Mouse (Mus musculus) spleen, adult 2 months (tissue): ENCODE results near the gene Slc28a1. TPM values are rescaled to one million over a fixed set of nuclear protein-coding genes. Genes with fewer than 3 reads are reported as not detected.
"Not testable (repeated sequence)": the region's sequence is repeated elsewhere in the genome, so short reads cannot be mapped to it uniquely, and the experiment has no call there.

Experiments
- DNase-seq, 2 experiments: peaks; one replicate each; pipeline versions ENCODE4 v3.0.0 to v3.0.0-alpha.2; 2012 to 2021; ENCODE audit warnings: low spot score in 2 of 2, low read depth in 1 of 2
- H3K27ac ChIP-seq: fragments of 200-500 bp; 2 replicates; pipeline ENCODE4 v1.5.1; 2012; ENCODE audit warnings: low read length, inconsistent platforms; ENCODE audit not compliant: insufficient read depth
- H3K27me3 ChIP-seq: fragments of 200-500 bp; 2 replicates; pipeline ENCODE4 v1.6.1; 2012; ENCODE audit warnings: mild to moderate bottlenecking, moderate library complexity, low read length, inconsistent platforms; ENCODE audit not compliant: control insufficient read depth, insufficient read depth
- H3K36me3 ChIP-seq: fragments of 200-500 bp; 2 replicates; pipeline ENCODE4 v1.6.1; 2012; ENCODE audit warnings: mild to moderate bottlenecking, low read length, inconsistent platforms; ENCODE audit not compliant: control insufficient read depth, insufficient read depth
- H3K4me1 ChIP-seq: fragments of 200-500 bp; 2 replicates; pipeline ENCODE4 v1.6.1; 2011; ENCODE audit warnings: inconsistent platforms; ENCODE audit not compliant: control insufficient read depth, insufficient read depth, insufficient read length
- H3K4me3 ChIP-seq: fragments of 200-500 bp; 2 replicates; pipeline ENCODE4 v1.5.1; 2011; ENCODE audit warnings: mild to moderate bottlenecking, inconsistent platforms; ENCODE audit not compliant: insufficient read depth, insufficient read length; ENCODE audit errors: extremely low read depth
- CTCF ChIP-seq: fragments of 200-500 bp; IDR thresholded peaks from 2 replicates; pipeline ENCODE4 v1.5.1; 2011; ENCODE audit warnings: mild to moderate bottlenecking, inconsistent platforms; ENCODE audit not compliant: insufficient read depth, insufficient read length, insufficient replicate concordance; ENCODE audit errors: extremely low read depth
- POLR2A ChIP-seq: fragments of 200-500 bp; IDR thresholded peaks from 2 replicates; pipeline ENCODE4 v1.6.1; 2011; ENCODE audit warnings: low read depth, low read length, inconsistent platforms
- WGBS: fragments of 180-500 bp; shearing (Covaris S2); methylation state at CpG from one replicate; pipeline ENCODE4 v1.1.7; 2018; 5-methylcytosine and 5-hydroxymethylcytosine counted together
- polyA plus RNA-seq: library from polyadenylated mRNA; depleted of rRNA; stranded (reverse); fragments of >200 nt; gene quantifications from 2 replicates; pipeline ENCODE4 v1.2.3, GENCODE M21; 2012

Gene Slc28a1
- polyA plus RNA-seq, 1 experiment = 0.12 TPM

DNA sequence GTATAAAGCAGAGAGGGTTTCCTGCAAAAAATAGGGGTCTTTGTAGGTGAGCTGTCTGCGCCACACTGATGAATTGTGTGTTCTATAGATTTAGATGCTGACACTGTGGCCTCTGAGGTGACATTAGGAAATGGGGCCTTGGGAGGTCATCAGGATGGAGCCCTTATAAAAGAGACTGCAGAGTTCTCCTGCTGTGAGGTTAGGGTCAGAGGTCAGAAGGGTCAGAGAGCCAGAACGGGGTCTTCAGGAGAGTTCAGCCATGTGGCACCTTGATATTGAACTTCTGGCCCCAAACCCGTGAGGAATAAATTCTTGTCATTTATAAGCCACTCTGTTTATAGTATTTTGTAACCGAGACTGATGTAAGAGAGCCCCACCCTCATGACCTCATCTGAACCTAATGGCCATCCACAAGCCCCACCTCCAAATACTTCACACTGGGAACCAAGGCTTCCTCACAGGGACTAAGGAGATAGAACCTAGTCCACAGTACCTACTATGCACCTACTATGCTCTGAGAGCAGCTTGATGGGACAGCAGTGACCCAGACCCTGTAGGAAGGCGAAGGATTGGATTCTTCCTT lies 61.7 kb downstream of the Slc28a1 start:
- H3K36me3 ChIP-seq = no peaks in the 10 kb centered on the region
- TF ChIP-seq CTCF (no peak), POLR2A (no peak)
- no peak for DNase-seq
- no peak overlapping the region for H3K4me3 ChIP-seq
- H3K27me3 ChIP-seq = no peaks in the 10 kb centered on the region
- WGBS = 86% methylated on average over 5 of the region's 5 CpGs
- H3K27ac ChIP-seq = no peak overlapping the region
- H3K4me1 ChIP-seq = no peaks in the 10 kb centered on the region

DNA sequence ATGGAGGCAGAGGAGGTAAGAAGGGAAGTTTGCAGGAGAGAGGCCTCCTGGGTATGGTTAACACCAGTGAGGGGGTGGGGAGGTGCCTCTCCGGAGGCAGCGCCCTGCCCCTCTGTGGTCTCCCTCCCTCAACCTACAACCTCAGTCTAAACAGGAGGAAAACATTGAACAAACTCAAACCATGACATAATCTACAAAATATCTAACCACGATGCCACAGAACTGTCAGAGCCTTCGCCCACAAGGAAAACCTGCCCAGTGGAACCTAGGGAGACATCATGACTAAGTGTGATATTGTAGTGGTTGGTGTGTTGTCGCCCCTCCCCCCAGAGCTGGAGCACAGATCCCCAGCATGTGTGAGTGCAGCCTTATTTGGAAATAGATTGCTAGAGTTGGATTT lies 64.9 kb downstream of the Slc28a1 start:
- peak in 1 of 2 experiments; percentile 15 for DNase-seq
- TF ChIP-seq POLR2A (no peak), CTCF (no peak)
- H3K27ac ChIP-seq = no peak overlapping the region
- H3K4me1 ChIP-seq = no peaks in the 10 kb centered on the region
- WGBS = 40% methylated on average over 5 of the region's 5 CpGs
- H3K4me3 ChIP-seq = no peak overlapping the region
- no peaks in the 10 kb centered on the region for H3K36me3 ChIP-seq
- H3K27me3 ChIP-seq = no peaks in the 10 kb centered on the region

DNA sequence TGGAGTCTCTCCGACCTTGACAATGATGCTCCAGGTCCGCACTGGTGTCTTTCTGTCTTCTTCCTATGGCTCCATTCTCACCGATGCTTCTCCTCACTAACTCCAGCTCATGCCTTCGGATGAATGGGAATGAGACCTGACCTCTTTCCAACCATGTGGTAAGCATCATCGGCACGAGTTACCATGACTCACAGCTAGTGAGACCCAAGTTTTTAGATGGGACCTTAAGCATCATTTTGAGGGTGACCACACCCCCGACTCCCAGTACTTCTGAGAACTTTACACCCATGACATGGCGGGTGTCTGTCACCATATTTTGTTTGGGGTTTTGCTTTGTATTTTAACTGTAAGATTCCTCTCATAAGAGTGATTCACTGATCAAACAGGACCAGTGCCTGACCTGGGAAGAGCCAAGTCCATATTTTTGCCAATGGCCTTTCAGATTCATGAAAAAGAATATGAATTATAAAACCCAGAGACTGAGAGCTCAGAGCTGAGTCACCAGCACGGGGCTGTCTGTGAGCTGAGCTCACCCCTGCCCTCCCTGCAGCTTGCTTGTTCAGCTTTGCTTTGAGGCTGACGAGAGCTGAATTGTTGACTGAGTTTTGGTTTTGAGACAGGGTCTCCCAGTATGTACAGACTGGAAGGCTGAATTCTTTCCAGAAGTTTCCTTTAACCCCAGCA lies 68.0 kb downstream of the Slc28a1 start:
- no peaks in the 10 kb centered on the region for H3K4me1 ChIP-seq
- DNase-seq = no peak
- WGBS = 84% methylated on average over 10 of the region's 10 CpGs
- TF ChIP-seq CTCF (no peak), POLR2A (no peak)
- no peak overlapping the region for H3K27ac ChIP-seq
- H3K4me3 ChIP-seq = no peak overlapping the region
- H3K36me3 ChIP-seq = no peaks in the 10 kb centered on the region
- no peaks in the 10 kb centered on the region for H3K27me3 ChIP-seq

DNA sequence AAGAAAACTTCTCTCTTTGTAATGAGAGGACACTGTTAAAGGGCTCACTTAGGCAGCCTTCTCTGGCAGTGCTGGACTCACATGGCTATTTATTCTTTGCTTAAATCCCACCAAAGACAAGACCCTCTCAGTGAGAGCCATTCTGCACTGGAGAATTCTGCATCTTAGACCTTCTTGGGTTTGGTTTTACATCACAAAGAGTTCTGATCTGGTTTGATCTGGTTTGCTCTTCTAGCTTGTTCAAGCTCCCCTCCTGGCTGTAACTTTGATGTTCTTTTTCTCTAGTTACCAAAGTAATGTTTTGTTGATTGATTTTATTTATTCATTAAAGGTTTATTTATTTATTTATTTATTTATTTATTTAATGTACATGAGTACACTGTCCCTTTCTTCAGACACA lies 68.6 kb downstream of the Slc28a1 start:
- Histone ChIP-seq H3K27me3 (no peaks in the 10 kb centered on the region), H3K36me3 (no peaks in the 10 kb centered on the region), H3K27ac (no peak overlapping the region), H3K4me1 (no peaks in the 10 kb centered on the region), H3K4me3 (no peak overlapping the region)
- TF ChIP-seq CTCF = no peak
- no peak for TF ChIP-seq POLR2A
- no peak for DNase-seq

DNA sequence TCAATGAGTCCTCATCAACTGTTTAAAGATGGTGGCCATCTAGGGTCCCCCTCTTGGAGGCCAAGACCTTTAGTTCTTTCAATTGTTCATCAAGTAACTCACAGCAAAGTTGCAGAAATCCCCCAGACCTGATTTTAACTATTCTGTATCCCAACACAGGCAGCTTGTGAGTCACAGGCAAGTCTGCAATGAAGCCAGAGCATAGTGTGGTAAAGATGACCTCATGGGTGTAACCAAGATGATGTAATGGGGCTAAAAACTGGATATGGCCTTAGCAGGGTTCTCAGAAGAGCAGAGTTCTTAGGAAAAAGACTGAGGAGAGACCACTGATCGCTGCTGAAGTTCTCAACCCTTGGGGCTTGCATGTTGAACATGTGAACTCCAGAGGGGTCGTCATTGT lies 69.5 kb downstream of the Slc28a1 start:
- DNase-seq = no peak
- no peaks in the 10 kb centered on the region for H3K27me3 ChIP-seq
- TF ChIP-seq POLR2A = no peak
- TF ChIP-seq CTCF = no peak
- H3K36me3 ChIP-seq = no peaks in the 10 kb centered on the region
- WGBS = 91% methylated on average over 2 of the region's 2 CpGs
- H3K4me1 ChIP-seq = no peaks in the 10 kb centered on the region
- no peak overlapping the region for H3K4me3 ChIP-seq
- H3K27ac ChIP-seq = no peak overlapping the region

DNA sequence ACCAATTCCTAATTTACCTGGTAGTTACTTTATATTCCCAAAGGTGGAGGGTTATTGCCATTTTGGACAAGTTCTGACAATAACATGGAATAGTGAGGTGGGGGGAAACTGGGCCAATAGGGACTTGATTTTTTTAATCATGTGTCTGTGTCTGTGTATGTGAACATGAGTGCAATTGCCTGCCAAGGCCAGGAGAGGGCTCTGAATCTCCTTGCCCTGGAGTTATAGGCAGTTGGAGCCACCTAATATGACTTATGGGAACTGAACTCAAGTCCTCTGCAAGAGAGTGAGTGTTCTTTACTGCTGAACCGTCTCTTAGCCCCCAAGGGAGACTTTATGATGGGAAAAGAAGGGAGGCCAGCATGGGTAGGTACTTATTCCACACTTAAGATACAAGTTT lies 70.1 kb downstream of the Slc28a1 start:
- Histone ChIP-seq H3K27me3 (no peaks in the 10 kb centered on the region), H3K4me3 (no peak overlapping the region), H3K27ac (no peak overlapping the region), H3K36me3 (no peaks in the 10 kb centered on the region), H3K4me1 (no peaks in the 10 kb centered on the region)
- DNase-seq = no peak
- 81% methylated on average over 1 of the region's 1 CpGs for WGBS
- TF ChIP-seq POLR2A (no peak), CTCF (no peak)

DNA sequence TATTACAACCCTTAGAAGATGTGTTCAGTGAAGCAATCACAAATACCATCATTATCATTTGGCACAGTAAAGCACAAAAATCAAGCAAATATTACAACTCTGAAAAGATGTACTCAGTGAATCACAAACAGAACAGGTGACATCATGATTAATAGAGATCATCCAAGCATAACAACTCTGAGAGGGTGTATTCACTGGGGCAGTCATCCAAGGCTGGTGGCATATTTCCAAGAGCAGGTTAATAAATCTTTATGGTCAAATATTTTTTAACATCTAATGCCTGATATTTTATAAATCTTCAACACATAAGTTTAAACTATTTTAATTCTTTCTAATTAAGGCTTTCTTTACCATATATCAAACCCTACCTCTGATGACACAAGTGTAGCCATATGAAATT lies 71.4 kb downstream of the Slc28a1 start:
- H3K27ac ChIP-seq, H3K36me3 ChIP-seq, H3K4me1 ChIP-seq, DNase-seq, H3K4me3 ChIP-seq, H3K27me3 ChIP-seq: not testable (repeated sequence)
